Mouse (Mus musculus) stomach, embryonic 14.5 days (tissue): ENCODE measurements around the gene Tex2. TPM values are rescaled to one million over a fixed set of nuclear protein-coding genes. Genes with fewer than 3 reads are reported as not detected.

Experiments
- ATAC-seq: fragments of 200-750 bp; cut with Nextera tagmentation; 2 replicates; pipeline ENCODE4 v1.8.0; 2017; ENCODE audit warnings: low read depth, moderate TSS enrichment; ENCODE audit not compliant: insufficient number of reproducible peaks, insufficient read depth, low FRiP score
- H3K27ac ChIP-seq: fragments of 300-500 bp; sonication (generic); 2 replicates; pipeline ENCODE4 v1.5.1; 2014; ENCODE audit warnings: mild to moderate bottlenecking, low read length, moderate library complexity, mixed read lengths
- H3K27me3 ChIP-seq: fragments of 300-500 bp; sonication (generic); 2 replicates; pipeline ENCODE4 v1.6.1; 2014; ENCODE audit warnings: low read length, control low read depth, mixed read lengths; ENCODE audit not compliant: control insufficient read depth, insufficient read depth
- H3K36me3 ChIP-seq: fragments of 300-500 bp; sonication (generic); 2 replicates; pipeline ENCODE4 v1.6.1; 2014; ENCODE audit warnings: mild to moderate bottlenecking, control low read depth, low read length, moderate library complexity, mixed read lengths; ENCODE audit not compliant: control insufficient read depth, insufficient read depth
- H3K4me1 ChIP-seq: fragments of 300-500 bp; sonication (generic); 2 replicates; pipeline ENCODE4 v1.6.1; 2014; ENCODE audit warnings: low read length, control low read depth, mixed read lengths; ENCODE audit not compliant: control insufficient read depth, insufficient read depth
- H3K4me2 ChIP-seq: fragments of 300-500 bp; sonication (generic); replicated peaks from 2 replicates; pipeline ENCODE4 v1.6.1; 2014; ENCODE audit warnings: low read depth, low read length, control low read depth
- H3K4me3 ChIP-seq: fragments of 300-500 bp; sonication (generic); 2 replicates; pipeline ENCODE4 v1.5.1; 2014; ENCODE audit warnings: low read depth, low read length, control low read depth
- H3K9ac ChIP-seq: fragments of 300-500 bp; sonication (generic); replicated peaks from 2 replicates; pipeline ENCODE4 v1.6.1; 2014; ENCODE audit warnings: low read depth, mild to moderate bottlenecking, control low read depth, low read length, moderate library complexity, mixed read lengths
- H3K9me3 ChIP-seq: fragments of 300-500 bp; sonication (generic); 2 replicates; pipeline ENCODE4 v1.6.1; 2016; ENCODE audit warnings: low read depth, low read length, control low read depth; ENCODE audit not compliant: control insufficient read depth
- WGBS: fragments of 180-500 bp; shearing (Covaris S2); extraction: QIAGEN DNeasy Blood & Tissue Kit; methylation state at CpG from one replicate; pipeline ENCODE4 v1.1.7; 2014; 5-methylcytosine and 5-hydroxymethylcytosine counted together
- polyA plus RNA-seq: library from polyadenylated mRNA; unstranded; fragments of >200 nt; fragmentation: Nextera tagmentation; extraction: Ambion mirVana; gene quantifications from 2 replicates; pipeline ENCODE4 v1.2.1, GENCODE M21; 2014

Gene Tex2
- polyA plus RNA-seq, 1 experiment from 2014 or later, result 9.8 TPM

GRCm38 (mm10) chr11:106465932-106466331, 147.3 kb downstream of the Tex2 start:
- Histone ChIP-seq H3K9me3 (no peaks in the 10 kb centered on the region), H3K27me3 (no peaks in the 10 kb centered on the region), H3K4me1 (no peaks in the 10 kb centered on the region), H3K27ac (no peak overlapping the region), H3K36me3 (no peaks in the 10 kb centered on the region), H3K4me3 (no peak overlapping the region), H3K4me2 (no peak overlapping the region), H3K9ac (no peak overlapping the region)
- WGBS, result 70% methylated on average over 4 of the region's 4 CpGs
- ATAC-seq, result no peak

DNA sequence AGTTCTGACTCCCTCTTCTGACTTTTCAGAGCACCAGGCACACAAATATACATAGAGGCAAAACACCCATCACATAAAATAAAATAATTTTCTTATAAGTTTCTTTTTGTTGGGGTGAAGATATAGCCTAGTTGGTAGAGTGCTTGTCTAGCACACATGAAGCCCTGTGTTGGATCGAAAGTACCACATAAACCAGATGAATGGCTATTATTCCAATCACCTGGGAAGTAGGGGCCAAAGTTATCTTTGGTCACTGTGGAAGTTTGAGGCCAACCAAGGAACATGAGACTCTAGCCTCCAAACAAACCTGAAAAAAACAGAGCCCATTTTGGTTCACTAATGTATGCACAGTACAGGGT, 147.7 kb downstream of the Tex2 start:
- whole genome bisulfite sequencing, result 92% methylated on average over 1 of the region's 1 CpGs
- no peak for ATAC-seq
- no peaks in the 10 kb centered on the region for H3K4me1 ChIP-seq
- no peaks in the 10 kb centered on the region for H3K27me3 ChIP-seq
- no peaks in the 10 kb centered on the region for H3K36me3 ChIP-seq
- H3K4me3 ChIP-seq, result no peak overlapping the region
- H3K9ac ChIP-seq, result no peak overlapping the region
- H3K27ac ChIP-seq, result no peak overlapping the region
- H3K9me3 ChIP-seq, result no peaks in the 10 kb centered on the region
- H3K4me2 ChIP-seq, result no peak overlapping the region

DNA sequence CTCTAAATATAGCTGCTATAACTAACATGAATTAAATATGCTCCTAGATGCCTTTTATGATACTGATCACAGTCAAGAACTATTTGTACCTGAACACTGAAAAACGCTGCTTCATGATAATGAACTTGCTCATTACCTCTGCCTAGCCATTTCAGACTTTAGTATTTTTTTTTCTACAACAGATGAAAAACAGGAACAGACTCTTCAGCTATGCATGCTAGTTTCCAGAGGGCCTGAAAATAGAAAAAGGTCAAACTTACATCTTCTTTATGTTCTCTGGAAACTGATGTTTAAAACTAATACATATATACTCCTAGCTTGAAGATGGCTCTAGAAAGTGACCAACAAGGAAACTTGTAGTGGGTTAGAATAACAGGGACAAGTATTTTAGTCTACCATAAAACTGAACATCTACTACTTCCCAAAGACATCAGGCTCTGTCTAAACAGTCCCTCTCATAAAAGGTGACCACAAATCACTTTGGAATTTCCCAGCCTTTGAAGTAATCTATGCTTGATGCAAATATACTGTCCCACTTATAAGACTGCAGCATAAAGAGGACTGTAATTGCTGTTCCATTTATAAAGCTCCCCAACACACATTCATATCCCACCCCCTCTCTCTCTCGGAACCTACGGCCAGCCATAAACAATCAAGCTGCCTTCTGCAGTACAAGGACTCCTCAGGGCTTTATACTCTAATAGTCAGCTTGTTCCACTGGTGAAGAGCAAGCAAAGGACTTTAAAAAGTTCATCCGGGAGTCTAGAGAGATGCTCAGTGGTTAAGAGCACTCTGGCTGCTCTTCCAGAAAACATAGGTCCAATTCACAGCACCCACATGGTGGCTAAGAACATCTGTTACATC, 148.3 kb downstream of the Tex2 start:
- Histone ChIP-seq H3K27ac (no peak overlapping the region), H3K4me1 (no peaks in the 10 kb centered on the region), H3K9me3 (no peaks in the 10 kb centered on the region), H3K36me3 (no peaks in the 10 kb centered on the region), H3K27me3 (no peaks in the 10 kb centered on the region), H3K9ac (no peak overlapping the region), H3K4me2 (no peak overlapping the region), H3K4me3 (no peak overlapping the region)
- ATAC-seq, result no peak
- 68% methylated on average over 4 of the region's 4 CpGs for WGBS

DNA sequence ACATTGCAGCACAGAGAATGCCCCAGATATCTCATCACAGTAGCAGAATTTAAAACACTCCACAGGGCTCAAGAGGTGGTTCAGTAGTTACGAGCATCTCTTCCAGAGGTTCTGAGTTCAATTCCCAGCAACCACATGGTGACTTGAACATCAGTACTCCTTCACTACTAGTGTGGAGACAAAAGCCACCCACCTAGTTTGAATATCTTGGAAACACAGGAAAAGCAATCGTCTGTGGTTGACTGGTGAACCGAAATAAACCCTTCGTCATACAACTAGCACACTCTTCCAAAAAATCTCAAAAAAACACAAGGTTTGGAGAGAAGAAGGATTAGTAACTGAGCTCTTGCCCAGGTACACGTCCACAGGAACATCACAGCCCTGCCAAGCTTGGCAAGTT, 149.4 kb downstream of the Tex2 start:
- no peak overlapping the region for H3K4me2 ChIP-seq
- ATAC-seq, result no peak
- H3K4me3 ChIP-seq, result no peak overlapping the region
- no peak overlapping the region for H3K27ac ChIP-seq
- no peak overlapping the region for H3K9ac ChIP-seq
- no peaks in the 10 kb centered on the region for H3K4me1 ChIP-seq
- no peaks in the 10 kb centered on the region for H3K36me3 ChIP-seq
- H3K27me3 ChIP-seq, result no peaks in the 10 kb centered on the region
- 78% methylated on average over 5 of the region's 5 CpGs for WGBS
- H3K9me3 ChIP-seq, result no peaks in the 10 kb centered on the region

GRCm38 (mm10) chr11:106462309-106462708, 150.9 kb downstream of the Tex2 start:
- 69% methylated on average over 3 of the region's 3 CpGs for WGBS
- Histone ChIP-seq H3K9ac (no peak overlapping the region), H3K4me2 (no peak overlapping the region), H3K27me3 (no peaks in the 10 kb centered on the region), H3K9me3 (no peaks in the 10 kb centered on the region), H3K27ac (no peak overlapping the region), H3K36me3 (no peaks in the 10 kb centered on the region), H3K4me1 (no peaks in the 10 kb centered on the region), H3K4me3 (no peak overlapping the region)
- ATAC-seq, result no peak

DNA sequence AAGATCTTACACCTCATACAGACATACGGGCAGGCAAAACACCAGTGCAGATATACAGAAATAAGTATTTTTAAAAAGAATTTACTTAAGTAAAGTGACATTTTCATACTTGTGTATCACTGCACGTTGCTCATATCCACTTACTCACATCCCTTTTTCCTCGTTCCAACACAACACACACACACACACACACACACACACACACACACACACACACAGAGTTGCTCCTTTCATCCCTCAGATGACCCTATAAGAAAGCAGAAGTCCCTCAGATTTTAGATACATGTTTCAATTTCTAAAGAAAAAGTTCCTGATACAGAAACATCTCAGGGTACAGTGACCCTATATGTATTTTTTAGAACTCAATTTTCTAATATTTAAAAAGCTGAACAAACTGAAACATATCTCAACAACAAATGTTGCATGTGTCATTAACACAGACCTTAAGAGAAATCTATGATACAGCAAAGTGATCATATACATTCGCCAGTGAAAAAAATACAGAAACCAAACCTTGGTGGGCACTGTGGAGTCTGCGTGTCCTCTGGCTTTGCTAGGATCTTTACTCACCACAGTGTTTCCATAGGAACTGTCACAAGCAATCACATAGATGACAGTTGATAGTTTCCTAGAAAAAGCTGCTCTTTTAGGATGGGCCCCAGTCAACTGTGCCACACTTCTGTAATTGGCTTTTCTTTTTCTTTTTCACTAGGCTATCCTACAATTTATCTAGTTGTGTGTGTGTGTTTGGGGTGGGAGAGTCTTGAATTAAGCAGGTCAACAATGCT, 151.9 kb downstream of the Tex2 start:
- H3K27me3 ChIP-seq, result no peaks in the 10 kb centered on the region
- H3K27ac ChIP-seq, result no peak overlapping the region
- no peak overlapping the region for H3K4me2 ChIP-seq
- no peaks in the 10 kb centered on the region for H3K36me3 ChIP-seq
- no peak overlapping the region for H3K9ac ChIP-seq
- H3K9me3 ChIP-seq, result no peaks in the 10 kb centered on the region
- H3K4me1 ChIP-seq, result no peaks in the 10 kb centered on the region
- 77% methylated on average over 5 of the region's 5 CpGs for WGBS
- no peak overlapping the region for H3K4me3 ChIP-seq
- ATAC-seq, result no peak

DNA sequence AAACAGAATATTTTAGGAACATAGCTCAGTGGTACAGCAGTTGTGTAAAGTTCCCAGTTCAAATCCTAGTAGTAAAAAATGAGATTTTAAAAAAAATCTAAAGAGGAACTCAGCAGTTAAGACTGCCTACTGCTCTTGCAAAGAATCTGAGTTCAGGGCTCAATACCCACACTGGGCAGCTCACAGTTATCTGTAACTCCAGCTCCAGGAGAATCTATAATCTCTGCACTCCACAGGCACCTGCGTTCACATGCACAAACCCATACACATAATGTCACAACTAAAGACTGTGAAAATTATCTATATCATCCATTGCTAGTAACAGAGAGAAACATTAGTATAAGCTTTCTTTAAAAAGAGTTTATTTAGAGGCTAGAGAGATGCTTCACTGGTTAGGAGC, 152.6 kb downstream of the Tex2 start:
- Histone ChIP-seq H3K9ac (no peak overlapping the region), H3K4me1 (no peaks in the 10 kb centered on the region), H3K4me2 (no peak overlapping the region), H3K27me3 (no peaks in the 10 kb centered on the region), H3K4me3 (no peak overlapping the region), H3K36me3 (no peaks in the 10 kb centered on the region), H3K9me3 (no peaks in the 10 kb centered on the region), H3K27ac (no peak overlapping the region)
- WGBS, result 97% methylated on average over 1 of the region's 1 CpGs
- no peak for ATAC-seq

DNA sequence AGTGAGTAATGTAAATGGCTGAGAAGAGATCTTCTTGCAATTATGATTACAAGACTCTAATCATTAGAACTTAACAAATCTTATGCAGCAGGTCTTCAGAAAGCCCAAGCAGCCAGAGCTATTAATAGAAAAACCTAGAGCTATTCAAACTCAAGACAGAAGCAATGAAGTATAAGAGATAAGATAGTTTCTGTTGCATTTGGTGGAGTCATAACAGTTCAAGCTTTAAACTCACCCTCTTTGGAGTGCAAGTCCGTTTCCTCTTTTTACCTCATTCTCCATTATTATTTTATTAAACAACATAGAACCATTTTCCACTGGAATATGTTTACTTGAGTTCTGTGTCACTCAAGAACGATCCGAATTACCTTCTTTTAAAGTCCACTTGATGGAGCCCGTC, 154.7 kb downstream of the Tex2 start:
- no peak overlapping the region for H3K4me3 ChIP-seq
- no peak for ATAC-seq
- H3K27me3 ChIP-seq, result no peaks in the 10 kb centered on the region
- 86% methylated on average over 4 of the region's 4 CpGs for WGBS
- no peaks in the 10 kb centered on the region for H3K36me3 ChIP-seq
- no peak overlapping the region for H3K9ac ChIP-seq
- no peaks in the 10 kb centered on the region for H3K9me3 ChIP-seq
- H3K4me1 ChIP-seq, result no peaks in the 10 kb centered on the region
- H3K27ac ChIP-seq, result no peak overlapping the region
- no peak overlapping the region for H3K4me2 ChIP-seq
